Comparison of ENCODE assay signal across 46 mouse cellular contexts in genomic region chr5:123501973-123502372, GRCm38 (mm10). TPM values are rescaled to one million over a fixed set of nuclear protein-coding genes. Genes with fewer than 3 reads are reported as not detected.
"Had no signal": no experiment of that assay in that cellular context is flagged by ENCODE, and none has a peak within 500 bp of the region (broad histone marks: within the 10 kb centered on the region; RNA-seq: fewer than 3 reads in every experiment).

No protein-coding gene starts in this region.

- H3K9ac ChIP-seq: limb, embryonic 12.5 days; limb, embryonic 13.5 days; limb, embryonic 15.5 days; liver, embryonic 12.5 days; liver, embryonic 13.5 days; liver, embryonic 14.5 days; liver, embryonic 15.5 days; liver, postnatal 0 days; lung, embryonic 14.5 days; lung, embryonic 15.5 days; midbrain, embryonic 12.5 days; midbrain, embryonic 13.5 days; neural tube, embryonic 12.5 days had no signal

- H3K9me3 ChIP-seq: limb, embryonic 10.5 days; limb, embryonic 12.5 days; limb, embryonic 13.5 days; limb, embryonic 15.5 days; liver, embryonic 12.5 days; liver, embryonic 13.5 days; liver, embryonic 15.5 days; lung, embryonic 15.5 days; megakaryocyte, embryonic 14.5 days; midbrain, embryonic 10.5 days; midbrain, embryonic 12.5 days; midbrain, embryonic 13.5 days; neural tube, embryonic 12.5 days had no signal

- DNase-seq: left cerebral cortex, postnatal 4 days; liver; liver, embryonic 13.5 days; liver, postnatal 0 days; lung, adult 18-20 months; lung, adult 2 months; lung, embryonic 14.5 days; lung, postnatal 10 days; lung, postnatal 14 days; lung, postnatal 36 days; lung, postnatal 4 days; midbrain, embryonic 14.5 days had no signal

- ATAC-seq: liver, embryonic 12.5 days; liver, postnatal 0 days; lung, postnatal 0 days; midbrain, embryonic 13.5 days; midbrain, embryonic 16.5 days had no signal

- H3K4me1 ChIP-seq: liver, embryonic 15.5 days had no signal

- H3K27ac ChIP-seq: left cerebral cortex, adult 2 months; limb, embryonic 10.5 days; limb, embryonic 12.5 days; limb, embryonic 13.5 days; limb, embryonic 15.5 days; liver, embryonic 12.5 days; liver, embryonic 13.5 days; liver, embryonic 14.5 days; liver, embryonic 15.5 days; lung, embryonic 15.5 days; macrophage; midbrain, embryonic 10.5 days; midbrain, embryonic 12.5 days; midbrain, embryonic 13.5 days; neural tube, embryonic 12.5 days had no signal

- H3K4me3 ChIP-seq: left cerebral cortex, adult 2 months; limb, embryonic 10.5 days; limb, embryonic 12.5 days; limb, embryonic 13.5 days; limb, embryonic 15.5 days; liver, embryonic 12.5 days; liver, embryonic 13.5 days; liver, embryonic 15.5 days; lung, embryonic 15.5 days; megakaryocyte, embryonic 14.5 days; midbrain, embryonic 10.5 days; midbrain, embryonic 12.5 days; midbrain, embryonic 13.5 days; myocyte; neural tube, embryonic 12.5 days had no signal

- H3K4me2 ChIP-seq: limb, embryonic 12.5 days; limb, embryonic 13.5 days; limb, embryonic 15.5 days; liver, embryonic 11.5 days; liver, embryonic 12.5 days; liver, embryonic 13.5 days; liver, embryonic 15.5 days; lung, embryonic 14.5 days; lung, embryonic 15.5 days; midbrain, embryonic 12.5 days; midbrain, embryonic 13.5 days; neural tube, embryonic 12.5 days had no signal

- H3K36me3 ChIP-seq: limb, embryonic 10.5 days; limb, embryonic 12.5 days; limb, embryonic 13.5 days; limb, embryonic 15.5 days; liver, embryonic 12.5 days; liver, embryonic 13.5 days; liver, embryonic 15.5 days; lung, embryonic 15.5 days; midbrain, embryonic 10.5 days; midbrain, embryonic 12.5 days; midbrain, embryonic 13.5 days; neural tube, embryonic 12.5 days had no signal

RNA-seq across cellular contexts. Expression of gene B3gnt4, which starts 8.3 kb away (rescaled TPM):
- total RNA-seq: liver, adult 2 months; megakaryocyte, adult 5-6 weeks; monocyte, adult 5-6 weeks had no signal
- polyA plus RNA-seq: liver, adult 2 months; liver, embryonic 12.5 days; liver, embryonic 14.5 days; liver, embryonic 15.5 days; liver, postnatal 0 days; macrophage had no signal

RNA-seq across cellular contexts. Expression of gene Il31, which starts 12.7 kb away (rescaled TPM):
- total RNA-seq: left cerebral cortex, adult 2 months; left cerebral cortex, adult 8-10 months; left cerebral cortex, postnatal 10 days; left cerebral cortex, postnatal 14 days; left cerebral cortex, postnatal 25 days; left cerebral cortex, postnatal 36 days; left cerebral cortex, postnatal 4 days; liver, adult 2 months; megakaryocyte progenitor cell, adult 5-6 weeks; megakaryocyte, adult 5-6 weeks; midbrain, postnatal 0 days; monocyte, adult 5-6 weeks had no signal
- polyA plus RNA-seq: limb, embryonic 10.5 days; limb, embryonic 11.5 days; limb, embryonic 12.5 days; limb, embryonic 13.5 days; limb, embryonic 14.5 days; limb, embryonic 15.5 days; liver, adult 2 months; liver, embryonic 11.5 days; liver, embryonic 12.5 days; liver, embryonic 13.5 days; liver, embryonic 14.5 days; liver, embryonic 16.5 days; liver, postnatal 0 days; lung, adult 2 months; lung, embryonic 14.5 days; lung, embryonic 15.5 days; lung, embryonic 16.5 days; lung, postnatal 0 days; macrophage; midbrain, embryonic 10.5 days; midbrain, embryonic 12.5 days; midbrain, embryonic 13.5 days; midbrain, embryonic 14.5 days; midbrain, embryonic 16.5 days; midbrain, postnatal 0 days; myocyte; neural tube, embryonic 11.5 days; neural tube, embryonic 12.5 days had no signal

RNA-seq across cellular contexts. Expression of gene Lrrc43, which starts 12.9 kb away (rescaled TPM):
- total RNA-seq: liver, adult 2 months; megakaryocyte progenitor cell, adult 5-6 weeks; megakaryocyte, adult 5-6 weeks had no signal
- polyA plus RNA-seq: limb, embryonic 10.5 days; limb, embryonic 11.5 days; limb, embryonic 12.5 days; limb, embryonic 13.5 days; limb, embryonic 14.5 days; limb, embryonic 15.5 days; liver, adult 2 months; liver, embryonic 11.5 days; liver, embryonic 12.5 days; liver, embryonic 13.5 days; liver, embryonic 14.5 days; liver, embryonic 15.5 days; liver, embryonic 16.5 days; liver, postnatal 0 days; lung, embryonic 14.5 days; macrophage; midbrain, embryonic 10.5 days; myocyte; neural tube, embryonic 11.5 days; neural tube, embryonic 12.5 days had no signal

RNA-seq across cellular contexts. Expression of gene Gm49027, which starts 23.3 kb away (rescaled TPM):
- total RNA-seq: liver, adult 2 months; monocyte, adult 5-6 weeks had no signal
- polyA plus RNA-seq: limb, embryonic 10.5 days; limb, embryonic 13.5 days; liver, postnatal 0 days; macrophage; midbrain, embryonic 10.5 days; myocyte had no signal
